Mouse (Mus musculus) liver, postnatal 0 days (tissue): Measurements from ENCODE around the gene Duxbl2.
"Not testable (repeated sequence)": the region's sequence is repeated elsewhere in the genome, so short reads cannot be mapped to it uniquely, and the experiment has no call there.

Experiments
- CTCF ChIP-seq: sonication (generic); IDR thresholded peaks from 2 replicates; pipeline ENCODE4 v1.5.1; 2016; ENCODE audit warnings: antibody characterized with exemption, low read depth
- EP300 ChIP-seq: IDR thresholded peaks from 2 replicates; pipeline ENCODE4 v1.6.1; 2016; ENCODE audit warnings: antibody characterized with exemption, low read depth, mild to moderate bottlenecking

GRCm38 (mm10) chr14:26173955-26174354, 55.8 kb downstream of the Duxbl2 start:
- TF ChIP-seq CTCF, EP300: not testable (repeated sequence)
